Mouse (Mus musculus) heart, postnatal 0 days (tissue): ENCODE measurements around the gene Fmo1. TPM values are rescaled to one million over a fixed set of nuclear protein-coding genes. Genes with fewer than 3 reads are reported as not detected.

Source experiments
- ATAC-seq: fragments of 200-750 bp; cut with Nextera tagmentation; 2 replicates; pipeline ENCODE4 v1.8.0; 2017; ENCODE audit warnings: low read depth, moderate number of reproducible peaks, moderate library complexity; ENCODE audit not compliant: insufficient read depth
- DNase-seq: peaks from one replicate; pipeline ENCODE4 v3.0.0-alpha.2; 2016; ENCODE audit warnings: low spot score
- H3K27ac ChIP-seq: fragments of 300-500 bp; sonication (generic); 2 replicates; pipeline ENCODE4 v1.5.1; 2014; ENCODE audit warnings: low read depth, mild to moderate bottlenecking
- H3K27me3 ChIP-seq: fragments of 300-500 bp; sonication (generic); 2 replicates; pipeline ENCODE4 v1.6.1; 2014; ENCODE audit warnings: low read length, mixed read lengths; ENCODE audit not compliant: control insufficient read depth, insufficient read depth
- H3K36me3 ChIP-seq: fragments of 300-500 bp; sonication (generic); replicated peaks from 2 replicates; pipeline ENCODE4 v1.6.1; 2014; ENCODE audit warnings: low read length, mixed read lengths; ENCODE audit not compliant: control insufficient read depth, insufficient read depth
- H3K4me1 ChIP-seq: fragments of 300-500 bp; sonication (generic); 2 replicates; pipeline ENCODE4 v1.6.1; 2014; ENCODE audit warnings: antibody characterized with exemption; ENCODE audit not compliant: control insufficient read depth, insufficient read depth
- H3K4me2 ChIP-seq: fragments of 300-500 bp; sonication (generic); 2 replicates; pipeline ENCODE4 v1.6.1; 2014; ENCODE audit warnings: low read depth, mild to moderate bottlenecking, low read length, moderate library complexity
- H3K4me3 ChIP-seq: fragments of 300-500 bp; sonication (generic); 2 replicates; pipeline ENCODE4 v1.5.1; 2014; ENCODE audit warnings: low read depth, low read length
- H3K9ac ChIP-seq: fragments of 300-500 bp; sonication (generic); replicated peaks from 2 replicates; pipeline ENCODE4 v1.6.1; 2014; ENCODE audit warnings: low read depth, low read length, mixed read lengths
- H3K9me3 ChIP-seq: fragments of 300-500 bp; sonication (generic); replicated peaks from 2 replicates; pipeline ENCODE4 v1.6.1; 2016; ENCODE audit warnings: low read length; ENCODE audit not compliant: control insufficient read depth
- CTCF ChIP-seq: IDR thresholded peaks from 2 replicates; pipeline ENCODE4 v1.5.1; 2016; ENCODE audit warnings: antibody characterized with exemption, control low read depth, low read depth
- EP300 ChIP-seq: IDR thresholded peaks from 2 replicates; pipeline ENCODE4 v1.6.1; 2016; ENCODE audit warnings: antibody characterized with exemption, low read depth
- WGBS: fragments of 180-500 bp; shearing (Covaris S2); extraction: QIAGEN DNeasy Blood & Tissue Kit; methylation state at CpG from one replicate; pipeline ENCODE4 v1.1.7; 2014; 5-methylcytosine and 5-hydroxymethylcytosine counted together
- polyA plus RNA-seq: library from polyadenylated mRNA; unstranded; fragments of >200 nt; fragmentation: Nextera tagmentation; extraction: Ambion mirVana; gene quantifications from 2 replicates; pipeline ENCODE4 v1.2.1, GENCODE M21; 2015
- total RNA-seq: library from RNA; depleted of rRNA; stranded (reverse); fragments of >200 nt; gene quantifications from 2 replicates; pipeline ENCODE4 v1.2.3, GENCODE M21; 2014; ENCODE audit warnings: low replicate concordance

The Fmo1 gene
- total and polyA plus RNA-seq, 2 experiments from 2014 or later, result 12.8 to 37.3 TPM

DNA sequence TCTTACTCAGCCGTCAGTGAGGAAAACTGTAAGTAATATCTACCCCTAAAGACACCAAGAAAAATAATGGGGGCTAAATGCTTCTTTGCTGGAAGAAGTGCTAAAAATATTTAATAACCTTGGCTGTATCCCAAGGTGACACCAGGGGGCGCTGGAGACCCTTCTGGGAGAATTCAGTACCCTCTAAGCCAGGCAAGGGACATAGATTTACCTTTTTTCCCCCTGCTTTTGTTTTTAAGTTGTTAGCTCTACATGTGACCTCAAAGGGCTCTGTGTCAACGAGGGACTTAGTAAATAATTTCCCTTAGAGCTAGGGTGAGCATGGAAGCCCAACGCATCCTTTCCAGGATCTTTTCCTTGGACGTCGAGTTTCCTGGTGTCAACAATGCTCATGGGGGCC is 29.5 kb upstream of the Fmo1 start:
- Histone ChIP-seq H3K9ac (no peak overlapping the region), H3K4me1 (no peaks in the 10 kb centered on the region), H3K27me3 (no peaks in the 10 kb centered on the region), H3K9me3 (no peaks in the 10 kb centered on the region), H3K27ac (no peak overlapping the region), H3K4me2 (no peak overlapping the region), H3K4me3 (no peak overlapping the region), H3K36me3 (no peaks in the 10 kb centered on the region)
- TF ChIP-seq CTCF (peak; percentile 71), EP300 (no peak)
- ATAC-seq, result no peak
- 35% methylated on average over 6 of the region's 6 CpGs for WGBS
- peak; percentile 51 for DNase-seq

DNA sequence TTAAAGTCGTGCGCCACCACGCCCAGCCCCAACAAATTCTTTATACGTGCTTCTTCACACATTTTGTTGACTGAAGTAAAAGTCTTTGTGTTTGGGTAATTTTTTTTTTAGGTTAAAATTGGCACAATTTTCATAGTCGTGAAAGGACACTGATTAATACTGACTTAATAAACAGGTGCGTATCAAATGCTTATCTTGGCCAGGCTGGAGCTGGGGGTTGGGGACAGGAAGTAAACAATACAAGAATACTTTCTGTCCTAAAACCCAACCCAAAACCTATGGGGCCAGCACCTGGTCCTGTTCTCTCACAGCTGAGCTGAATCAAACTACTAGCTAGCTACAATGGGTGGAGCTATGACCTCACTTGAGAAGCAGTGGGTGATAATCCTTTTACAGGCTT is 26.6 kb upstream of the Fmo1 start:
- no peaks in the 10 kb centered on the region for H3K9me3 ChIP-seq
- no peak overlapping the region for H3K4me3 ChIP-seq
- H3K27ac ChIP-seq, result no peak overlapping the region
- ATAC-seq (no peak), DNase-seq (no peak)
- no peak overlapping the region for H3K4me2 ChIP-seq
- H3K4me1 ChIP-seq, result no peaks in the 10 kb centered on the region
- H3K27me3 ChIP-seq, result no peaks in the 10 kb centered on the region
- TF ChIP-seq EP300, result no peak
- TF ChIP-seq CTCF, result no peak
- H3K9ac ChIP-seq, result no peak overlapping the region
- H3K36me3 ChIP-seq, result no peaks in the 10 kb centered on the region
- 79% methylated on average over 6 of the region's 6 CpGs for WGBS

DNA sequence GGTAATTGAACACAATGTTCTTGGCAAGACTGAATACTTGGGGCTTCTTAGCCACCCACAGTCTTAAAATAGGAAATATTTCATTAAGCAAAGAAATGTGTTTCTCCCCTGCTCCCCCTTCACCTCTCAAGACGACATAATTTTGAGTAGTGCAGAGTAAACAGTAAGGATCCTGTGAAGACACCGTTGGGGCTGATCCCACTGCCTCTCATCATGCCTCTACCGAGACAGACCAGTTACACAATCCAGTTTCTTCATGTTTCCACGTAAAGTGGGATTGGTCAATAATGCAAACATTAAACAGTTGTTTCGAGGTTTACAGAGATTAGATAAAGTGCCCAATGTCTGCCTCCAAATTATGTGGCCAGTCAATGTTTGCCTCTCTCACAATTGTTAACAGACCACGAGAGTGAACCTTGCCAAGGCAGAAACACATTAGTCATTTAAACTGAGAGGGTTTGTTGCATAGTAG is 25.6 kb upstream of the Fmo1 start:
- Histone ChIP-seq H3K4me2 (no peak overlapping the region), H3K4me3 (no peak overlapping the region), H3K4me1 (no peaks in the 10 kb centered on the region), H3K9me3 (no peaks in the 10 kb centered on the region), H3K36me3 (no peaks in the 10 kb centered on the region), H3K27me3 (no peaks in the 10 kb centered on the region), H3K27ac (no peak overlapping the region), H3K9ac (no peak overlapping the region)
- 52% methylated on average over 6 of the region's 6 CpGs for WGBS
- no peak; the same call in 1 of the 2 replicates for ATAC-seq
- TF ChIP-seq CTCF (no peak), EP300 (no peak)
- DNase-seq, result no peak

DNA sequence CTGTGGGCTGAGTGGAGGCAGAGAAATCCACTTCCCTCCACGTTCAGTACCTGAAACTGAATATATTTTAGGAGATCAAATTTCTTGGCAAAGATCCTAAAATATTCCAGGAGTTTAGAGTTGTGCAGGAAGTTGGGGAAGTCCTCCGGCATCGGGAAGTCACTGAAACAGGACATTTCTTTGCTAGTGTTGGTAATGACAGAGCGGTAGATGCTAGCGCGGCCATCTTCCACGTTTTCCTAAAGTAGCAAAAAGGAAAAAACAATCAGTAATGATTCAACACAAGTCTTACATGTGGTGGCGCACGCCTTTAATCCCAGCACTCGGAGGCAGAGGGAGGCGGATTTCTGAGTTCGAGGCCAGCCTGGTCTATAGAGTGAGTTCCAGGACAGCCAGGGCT is 22.2 kb upstream of the Fmo1 start:
- TF ChIP-seq EP300 (no peak), CTCF (no peak)
- Histone ChIP-seq H3K9me3 (no peaks in the 10 kb centered on the region), H3K4me3 (no peak overlapping the region), H3K4me1 (no peaks in the 10 kb centered on the region), H3K4me2 (no peak overlapping the region), H3K27me3 (no peaks in the 10 kb centered on the region), H3K9ac (no peak overlapping the region), H3K27ac (0 out of 2 replicates have a peak overlapping the region, but pooled peaks have one; percentile 55), H3K36me3 (no peaks in the 10 kb centered on the region)
- 74% methylated on average over 12 of the region's 12 CpGs for WGBS
- DNase-seq (no peak), ATAC-seq (no peak)

DNA sequence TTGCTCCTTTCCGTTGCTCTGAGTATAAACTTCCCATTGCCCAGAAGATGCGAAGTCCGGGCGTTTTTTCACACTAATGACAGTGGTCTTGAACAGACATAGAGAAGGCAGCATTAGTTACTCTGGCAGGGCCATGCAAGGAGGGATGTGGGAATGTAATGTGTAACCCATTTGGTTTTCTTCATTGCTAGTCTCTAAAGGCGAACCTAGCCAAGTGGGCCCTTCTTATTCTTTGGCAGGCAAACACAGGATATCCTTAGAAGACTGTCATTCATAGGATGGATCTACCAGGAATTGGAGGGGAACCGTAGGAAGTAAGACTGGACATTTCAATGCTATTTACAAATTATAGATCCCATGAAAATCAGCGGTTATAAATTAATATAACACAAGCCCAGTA is 21.2 kb upstream of the Fmo1 start:
- Histone ChIP-seq H3K4me3 (no peak overlapping the region), H3K27me3 (no peaks in the 10 kb centered on the region), H3K27ac (no peak overlapping the region), H3K4me2 (no peak overlapping the region), H3K4me1 (no peaks in the 10 kb centered on the region), H3K36me3 (no peaks in the 10 kb centered on the region), H3K9me3 (no peaks in the 10 kb centered on the region), H3K9ac (no peak overlapping the region)
- TF ChIP-seq CTCF, result no peak
- no peak for TF ChIP-seq EP300
- DNase-seq (no peak), ATAC-seq (no peak)
- 85% methylated on average over 7 of the region's 7 CpGs for WGBS

DNA sequence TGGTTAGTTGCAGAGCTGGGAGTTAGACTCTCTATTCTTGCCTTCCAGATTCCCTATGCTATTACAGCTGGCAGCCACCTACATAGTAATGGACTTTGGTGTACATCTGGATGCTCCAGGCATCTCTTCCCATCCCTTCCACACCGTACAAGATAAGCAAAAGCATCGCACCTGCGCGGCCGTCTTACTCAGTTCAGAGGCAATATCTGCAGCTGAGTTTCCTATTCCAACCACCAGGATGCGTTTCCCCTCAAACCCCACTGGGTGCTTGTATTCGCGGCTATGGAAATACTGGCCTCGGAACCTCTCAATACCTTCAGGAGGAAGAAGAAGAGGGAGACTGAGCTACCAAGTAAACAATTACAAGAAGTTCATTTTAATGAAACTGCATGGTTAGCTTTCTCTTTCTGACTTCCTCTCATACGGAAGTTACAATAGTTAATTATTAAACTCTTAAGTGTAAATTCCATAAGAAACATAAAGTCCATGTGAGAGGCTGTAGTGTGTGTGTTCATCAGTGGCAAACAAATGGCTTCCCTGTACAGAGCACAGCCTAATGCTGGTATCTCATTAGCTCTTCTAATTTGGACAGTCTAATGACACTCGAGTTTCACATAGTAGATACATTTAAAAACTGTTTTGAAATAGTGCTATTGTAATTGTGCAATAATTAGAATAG is 19.9 kb upstream of the Fmo1 start:
- Histone ChIP-seq H3K27me3 (no peaks in the 10 kb centered on the region), H3K4me2 (no peak overlapping the region), H3K4me1 (no peaks in the 10 kb centered on the region), H3K4me3 (no peak overlapping the region), H3K9ac (no peak overlapping the region), H3K27ac (no peak overlapping the region), H3K36me3 (no peaks in the 10 kb centered on the region), H3K9me3 (no peaks in the 10 kb centered on the region)
- TF ChIP-seq CTCF (no peak), EP300 (no peak)
- no peak for DNase-seq
- WGBS, result 75% methylated on average over 11 of the region's 11 CpGs
- no peak for ATAC-seq
